Mouse (Mus musculus): ENCODE data around the gene Dtd1. TPM values are rescaled to one million over a fixed set of nuclear protein-coding genes. Genes with fewer than 3 reads are reported as not detected.

The Dtd1 gene
- polyA plus RNA-seq, 1 experiment from 2014 or later = 40.1 TPM

DNA sequence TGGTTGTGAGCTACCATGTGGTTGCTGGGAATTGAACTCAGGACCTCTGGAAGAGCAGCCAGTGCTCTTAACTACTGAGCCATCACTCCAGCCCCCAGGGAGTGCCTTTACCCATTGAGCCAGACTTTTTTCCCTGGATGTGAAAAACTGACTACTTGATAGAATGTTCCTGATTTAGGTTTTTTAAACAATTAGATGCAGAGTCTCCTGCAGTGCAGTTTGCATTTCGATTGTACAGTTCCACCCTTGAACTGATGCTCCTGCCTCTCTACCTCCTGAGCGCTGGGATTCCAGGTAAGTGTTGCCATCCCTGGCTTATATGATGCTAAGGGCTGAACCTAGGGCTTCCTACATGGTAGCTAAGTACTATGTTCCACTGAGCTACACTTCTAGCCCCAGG is 1.7 kb upstream of the Dtd1 start:
- Histone ChIP-seq H3K4me1 (ENCODE audit: control insufficient read depth, insufficient read depth, low read length) (peaks cover 7% of the 10 kb centered on the region; the same call in 1 of the 2 replicates), H3K4me2 (ENCODE audit: low read depth, low read length) (no peak overlapping the region), H3K27ac (ENCODE audit: low read length) (no peak overlapping the region), H3K9ac (ENCODE audit: low read length) (no peak overlapping the region), H3K4me3 (replicated peaks; ENCODE audit: low read length) (no peak overlapping the region), H3K36me3 (ENCODE audit: control insufficient read depth, insufficient read depth, low read length) (peaks cover 4% of the 10 kb centered on the region; the same call in 1 of the 2 replicates), H3K9me3 (replicated peaks; ENCODE audit: control insufficient read depth, low read length) (no peaks in the 10 kb centered on the region), H3K27me3 (ENCODE audit: control insufficient read depth, insufficient read depth, low read length) (no peaks in the 10 kb centered on the region)
- WGBS = 72% methylated on average over 2 of the region's 2 CpGs
- ATAC-seq (ENCODE audit: insufficient read depth, low FRiP score) = no peak

DNA sequence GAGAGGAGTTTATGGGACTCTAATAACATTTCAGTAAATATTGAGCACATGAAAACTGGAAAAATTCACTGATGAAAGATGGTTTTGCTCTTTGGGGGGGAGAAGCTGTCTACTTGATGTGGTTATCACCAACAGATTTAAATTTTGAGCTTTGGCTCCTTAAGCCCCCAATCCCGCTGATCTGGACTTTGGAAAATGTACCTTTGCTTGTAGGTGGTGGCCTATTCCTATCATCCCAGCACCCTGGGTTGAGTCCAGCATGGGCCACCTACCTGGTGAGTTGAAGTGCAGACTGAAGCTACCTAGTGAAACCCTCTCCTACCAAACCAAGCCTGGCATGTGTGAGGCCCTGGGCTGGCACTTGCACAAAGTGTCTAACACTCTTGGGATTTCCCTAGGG is 1.9 kb downstream of the Dtd1 start:
- 97% methylated on average over 1 of the region's 1 CpGs for WGBS
- ATAC-seq (ENCODE audit: insufficient read depth, low FRiP score) = no peak
- Histone ChIP-seq H3K4me3 (replicated peaks; ENCODE audit: low read length) (no peak overlapping the region), H3K4me2 (ENCODE audit: low read depth, low read length) (no peak overlapping the region), H3K27me3 (ENCODE audit: control insufficient read depth, insufficient read depth, low read length) (no peaks in the 10 kb centered on the region), H3K9me3 (replicated peaks; ENCODE audit: control insufficient read depth, low read length) (no peaks in the 10 kb centered on the region), H3K9ac (ENCODE audit: low read length) (no peak overlapping the region), H3K4me1 (ENCODE audit: control insufficient read depth, insufficient read depth, low read length) (no peaks in the 10 kb centered on the region), H3K27ac (ENCODE audit: low read length) (no peak overlapping the region), H3K36me3 (ENCODE audit: control insufficient read depth, insufficient read depth, low read length) (no peaks in the 10 kb centered on the region)

GRCm38 (mm10) chr2:144613956-144614355 is 14.3 kb downstream of the Dtd1 start:
- no peaks in the 10 kb centered on the region for H3K4me1 ChIP-seq (ENCODE audit: control insufficient read depth, insufficient read depth, low read length)
- 87% methylated on average over 6 of the region's 6 CpGs for WGBS
- no peak overlapping the region for H3K9ac ChIP-seq (ENCODE audit: low read length)
- H3K4me3 ChIP-seq (replicated peaks; ENCODE audit: low read length) = no peak overlapping the region
- H3K27ac ChIP-seq (ENCODE audit: low read length) = no peak overlapping the region
- no peaks in the 10 kb centered on the region for H3K36me3 ChIP-seq (ENCODE audit: control insufficient read depth, insufficient read depth, low read length)
- no peaks in the 10 kb centered on the region for H3K9me3 ChIP-seq (replicated peaks; ENCODE audit: control insufficient read depth, low read length)
- no peak overlapping the region for H3K4me2 ChIP-seq (ENCODE audit: low read depth, low read length)
- no peaks in the 10 kb centered on the region for H3K27me3 ChIP-seq (ENCODE audit: control insufficient read depth, insufficient read depth, low read length)
- no peak for ATAC-seq (ENCODE audit: insufficient read depth, low FRiP score)

GRCm38 (mm10) chr2:144617074-144617874 is 17.6 kb downstream of the Dtd1 start:
- no peak for ATAC-seq (ENCODE audit: insufficient read depth, low FRiP score)
- Histone ChIP-seq H3K9me3 (replicated peaks; ENCODE audit: control insufficient read depth, low read length) (no peaks in the 10 kb centered on the region), H3K4me3 (replicated peaks; ENCODE audit: low read length) (no peak overlapping the region), H3K27ac (ENCODE audit: low read length) (no peak overlapping the region), H3K9ac (ENCODE audit: low read length) (no peak overlapping the region), H3K27me3 (ENCODE audit: control insufficient read depth, insufficient read depth, low read length) (no peaks in the 10 kb centered on the region), H3K36me3 (ENCODE audit: control insufficient read depth, insufficient read depth, low read length) (no peaks in the 10 kb centered on the region), H3K4me2 (ENCODE audit: low read depth, low read length) (no peak overlapping the region), H3K4me1 (ENCODE audit: control insufficient read depth, insufficient read depth, low read length) (no peaks in the 10 kb centered on the region)
- WGBS = 75% methylated on average over 16 of the region's 16 CpGs

DNA sequence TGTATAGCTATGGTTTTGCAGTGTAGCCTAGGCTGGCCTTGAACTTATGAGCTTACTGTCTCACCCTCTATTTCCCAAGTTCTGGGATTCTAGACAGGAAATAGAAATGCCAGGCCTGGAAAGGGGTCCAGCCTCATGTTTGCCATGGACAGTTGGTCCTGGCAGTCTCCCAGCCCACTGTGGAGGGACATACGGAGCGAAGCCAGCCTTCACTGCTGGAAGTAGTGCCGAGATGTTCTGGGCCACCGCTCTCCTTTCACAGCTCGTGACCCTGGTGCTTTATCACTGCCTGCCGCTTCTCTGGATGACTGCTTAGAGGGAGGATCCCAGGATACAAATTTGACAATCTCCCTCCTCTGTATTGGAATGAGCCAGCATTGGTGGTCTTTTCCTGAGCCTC is 21.8 kb downstream of the Dtd1 start:
- no peak for ATAC-seq (ENCODE audit: insufficient read depth, low FRiP score)
- Histone ChIP-seq H3K27ac (ENCODE audit: low read length) (no peak overlapping the region), H3K9ac (ENCODE audit: low read length) (no peak overlapping the region), H3K4me1 (ENCODE audit: control insufficient read depth, insufficient read depth, low read length) (no peaks in the 10 kb centered on the region), H3K4me3 (replicated peaks; ENCODE audit: low read length) (no peak overlapping the region), H3K9me3 (replicated peaks; ENCODE audit: control insufficient read depth, low read length) (no peaks in the 10 kb centered on the region), H3K4me2 (ENCODE audit: low read depth, low read length) (no peak overlapping the region), H3K36me3 (ENCODE audit: control insufficient read depth, insufficient read depth, low read length) (no peaks in the 10 kb centered on the region), H3K27me3 (ENCODE audit: control insufficient read depth, insufficient read depth, low read length) (no peaks in the 10 kb centered on the region)
- whole genome bisulfite sequencing = 92% methylated on average over 6 of the region's 6 CpGs

DNA sequence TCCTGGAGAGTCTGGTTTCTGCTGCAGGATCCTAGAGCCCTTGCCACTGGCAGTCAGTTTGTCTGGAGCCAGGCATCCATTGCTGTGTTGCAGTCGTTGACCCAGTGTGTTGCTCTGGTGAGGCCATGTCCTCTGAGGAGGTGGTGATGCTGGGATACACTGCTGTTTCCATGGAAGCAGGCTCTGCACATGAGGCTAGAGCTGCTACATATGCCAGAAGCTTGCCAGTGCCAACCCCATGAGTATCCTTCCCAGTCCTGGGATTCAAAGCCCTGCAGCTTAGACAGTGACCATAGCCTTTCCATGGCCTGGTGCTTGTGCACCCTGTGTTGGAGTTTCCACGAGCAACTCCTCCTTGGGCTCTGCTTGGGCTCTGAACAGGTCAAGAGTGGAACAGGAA is 33.9 kb downstream of the Dtd1 start:
- Histone ChIP-seq H3K4me1 (ENCODE audit: control insufficient read depth, insufficient read depth, low read length) (no peaks in the 10 kb centered on the region), H3K4me2 (ENCODE audit: low read depth, low read length) (no peak overlapping the region), H3K4me3 (replicated peaks; ENCODE audit: low read length) (no peak overlapping the region), H3K27ac (ENCODE audit: low read length) (no peak overlapping the region), H3K36me3 (ENCODE audit: control insufficient read depth, insufficient read depth, low read length) (no peaks in the 10 kb centered on the region), H3K9me3 (replicated peaks; ENCODE audit: control insufficient read depth, low read length) (peaks cover 3% of the 10 kb centered on the region; the same call in 1 of the 2 replicates), H3K9ac (ENCODE audit: low read length) (no peak overlapping the region), H3K27me3 (ENCODE audit: control insufficient read depth, insufficient read depth, low read length) (no peaks in the 10 kb centered on the region)
- no peak for ATAC-seq (ENCODE audit: insufficient read depth, low FRiP score)
- 79% methylated on average over 2 of the region's 2 CpGs for WGBS

DNA sequence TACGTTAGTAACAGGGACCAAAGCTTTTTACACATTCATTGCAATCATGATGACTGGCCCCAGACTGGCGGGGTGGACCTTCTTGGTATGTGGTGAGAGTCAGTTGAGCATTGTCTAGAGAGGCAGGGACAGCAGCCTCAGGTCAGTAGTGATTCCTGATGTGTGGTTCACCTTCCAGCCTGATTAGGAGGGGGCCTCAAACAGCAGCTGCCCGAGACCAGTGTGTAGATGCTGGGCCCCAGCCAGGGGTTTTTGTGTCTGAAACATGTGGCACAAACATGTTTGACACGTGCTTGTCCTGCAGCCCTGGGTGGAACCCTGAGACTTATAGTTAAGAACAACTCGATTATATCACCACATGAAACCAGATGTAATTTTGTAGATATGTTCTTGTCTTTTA is 34.5 kb downstream of the Dtd1 start:
- Histone ChIP-seq H3K27ac (ENCODE audit: low read length) (no peak overlapping the region), H3K9ac (ENCODE audit: low read length) (no peak overlapping the region), H3K4me2 (ENCODE audit: low read depth, low read length) (no peak overlapping the region), H3K27me3 (ENCODE audit: control insufficient read depth, insufficient read depth, low read length) (no peaks in the 10 kb centered on the region), H3K4me1 (ENCODE audit: control insufficient read depth, insufficient read depth, low read length) (no peaks in the 10 kb centered on the region), H3K4me3 (replicated peaks; ENCODE audit: low read length) (no peak overlapping the region), H3K9me3 (replicated peaks; ENCODE audit: control insufficient read depth, low read length) (peaks cover 3% of the 10 kb centered on the region; the same call in 1 of the 2 replicates), H3K36me3 (ENCODE audit: control insufficient read depth, insufficient read depth, low read length) (no peaks in the 10 kb centered on the region)
- ATAC-seq (ENCODE audit: insufficient read depth, low FRiP score) = no peak
- WGBS = 66% methylated on average over 5 of the region's 5 CpGs

- H3K4me2 ChIP-seq (ENCODE audit: low read depth, low read length) = no peak overlapping the region
- no peak overlapping the region for H3K4me3 ChIP-seq (replicated peaks; ENCODE audit: low read length)
- no peak overlapping the region for H3K27ac ChIP-seq (ENCODE audit: low read length)
- no peaks in the 10 kb centered on the region for H3K4me1 ChIP-seq (ENCODE audit: control insufficient read depth, insufficient read depth, low read length)
- peaks cover 3% of the 10 kb centered on the region; the same call in 1 of the 2 replicates for H3K9me3 ChIP-seq (replicated peaks; ENCODE audit: control insufficient read depth, low read length)
- no peaks in the 10 kb centered on the region for H3K27me3 ChIP-seq (ENCODE audit: control insufficient read depth, insufficient read depth, low read length)
- H3K36me3 ChIP-seq (ENCODE audit: control insufficient read depth, insufficient read depth, low read length) = no peaks in the 10 kb centered on the region
- no peak overlapping the region for H3K9ac ChIP-seq (ENCODE audit: low read length)
- 69% methylated on average over 2 of the region's 2 CpGs for WGBS
- no peak for ATAC-seq (ENCODE audit: insufficient read depth, low FRiP score)
Measured at GRCm38 (mm10) chr2:144634729-144635128, 35.0 kb downstream of the Dtd1 start.

DNA sequence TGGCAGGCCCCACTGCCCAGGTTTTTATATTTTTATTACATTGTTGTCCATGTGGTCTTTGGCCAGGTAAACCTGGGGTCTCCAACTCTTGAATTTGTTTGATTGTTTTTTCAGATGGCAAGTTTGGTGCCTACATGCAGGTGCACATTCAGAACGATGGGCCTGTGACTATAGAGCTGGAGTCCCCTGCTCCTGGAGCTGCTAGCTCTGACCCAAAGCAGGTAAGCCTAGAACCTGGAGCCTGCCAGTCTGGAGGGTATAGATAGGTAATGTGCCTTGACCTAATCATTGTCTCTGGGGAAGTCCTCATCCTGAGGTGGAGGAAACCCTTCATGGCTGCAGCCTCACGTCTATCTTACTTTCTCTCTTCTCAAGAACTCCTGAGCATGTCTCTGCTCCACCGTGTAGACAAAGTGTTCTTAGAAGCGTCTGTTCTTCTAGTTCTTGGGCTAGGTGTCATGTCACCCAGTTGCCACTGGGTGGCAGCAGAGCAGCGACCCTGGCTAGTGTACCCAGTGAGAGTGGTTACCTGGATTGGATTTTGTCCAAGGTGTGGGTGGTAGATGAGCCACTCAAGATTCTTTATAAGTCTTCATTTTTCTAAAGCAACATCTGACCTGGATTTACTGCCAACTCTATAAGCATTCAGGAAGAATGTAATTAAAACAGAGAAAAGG is 36.1 kb downstream of the Dtd1 start:
- Histone ChIP-seq H3K9me3 (replicated peaks; ENCODE audit: control insufficient read depth, low read length) (peaks cover 3% of the 10 kb centered on the region; the same call in 1 of the 2 replicates), H3K27me3 (ENCODE audit: control insufficient read depth, insufficient read depth, low read length) (no peaks in the 10 kb centered on the region), H3K4me1 (ENCODE audit: control insufficient read depth, insufficient read depth, low read length) (no peaks in the 10 kb centered on the region), H3K27ac (ENCODE audit: low read length) (no peak overlapping the region), H3K9ac (ENCODE audit: low read length) (no peak overlapping the region), H3K4me2 (ENCODE audit: low read depth, low read length) (no peak overlapping the region), H3K36me3 (ENCODE audit: control insufficient read depth, insufficient read depth, low read length) (no peaks in the 10 kb centered on the region), H3K4me3 (replicated peaks; ENCODE audit: low read length) (no peak overlapping the region)
- no peak for ATAC-seq (ENCODE audit: insufficient read depth, low FRiP score)
- 19% methylated on average over 5 of the region's 5 CpGs for WGBS
